Mouse (Mus musculus): ENCODE results near the gene Ndufaf3. TPM values are rescaled to one million over a fixed set of nuclear protein-coding genes. Genes with fewer than 3 reads are reported as not detected.
"Not testable (repeated sequence)": the region's sequence is repeated elsewhere in the genome, so short reads cannot be mapped to it uniquely, and the experiment has no call there.

Ndufaf3 gene
- 10 to 100 TPM; 63.7 to 73.3 (median 70.0) TPM for total RNA-seq (2022)

DNA sequence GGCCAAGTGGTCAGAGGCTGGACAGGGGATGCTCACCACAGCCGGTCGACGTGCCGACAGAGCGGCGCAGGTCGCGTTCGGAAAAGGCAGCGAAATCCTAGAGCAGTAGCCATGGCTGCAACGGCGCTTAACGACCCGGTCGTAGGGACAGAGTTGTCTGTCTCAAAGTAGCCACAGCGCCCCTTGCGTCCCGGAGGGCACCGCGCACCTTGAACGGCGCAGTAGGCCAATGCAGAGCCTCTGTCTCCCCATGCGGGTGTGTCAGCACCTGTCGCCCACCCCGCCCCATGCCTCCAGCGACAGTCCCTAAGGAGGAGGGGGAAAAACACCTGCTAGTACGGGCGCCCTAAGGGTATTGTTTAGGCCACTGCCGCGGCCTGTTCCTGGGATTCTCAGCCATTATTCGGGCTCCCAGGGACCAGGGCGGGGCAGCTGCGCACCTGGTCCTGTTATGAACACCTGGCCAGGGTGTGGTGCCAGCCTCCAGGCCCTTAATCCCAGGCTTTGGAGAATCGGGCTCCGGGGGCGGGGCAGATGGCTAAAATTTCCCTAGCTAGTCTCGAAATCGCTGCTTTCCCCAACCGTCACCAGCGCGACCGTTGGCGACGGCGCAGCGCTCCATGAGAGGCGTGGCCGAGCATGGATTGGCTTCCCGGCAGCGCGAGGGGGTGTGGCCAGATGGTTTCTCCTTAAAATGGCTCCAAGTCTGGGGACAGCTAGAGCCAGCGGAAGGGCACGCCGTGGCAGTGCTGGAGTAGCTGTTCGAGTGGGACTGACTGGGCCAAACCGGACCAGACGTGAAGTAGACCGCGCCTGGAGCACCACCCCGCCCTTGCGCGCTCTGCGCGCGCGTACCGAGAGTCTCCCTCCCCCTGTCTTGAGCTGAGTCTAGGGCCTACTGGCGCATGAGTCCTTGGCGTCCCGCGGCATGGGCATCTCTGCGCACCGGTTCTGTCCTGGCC, at the start of gene Ndufaf3:
Ndufaf3 (minus strand) TSS at position 620 of the 962 bp plus-strand sequence.
- peak; percentile 93 to 96 for DNase-seq (ENCODE audit: low spot score in 2 of 2)

DNA sequence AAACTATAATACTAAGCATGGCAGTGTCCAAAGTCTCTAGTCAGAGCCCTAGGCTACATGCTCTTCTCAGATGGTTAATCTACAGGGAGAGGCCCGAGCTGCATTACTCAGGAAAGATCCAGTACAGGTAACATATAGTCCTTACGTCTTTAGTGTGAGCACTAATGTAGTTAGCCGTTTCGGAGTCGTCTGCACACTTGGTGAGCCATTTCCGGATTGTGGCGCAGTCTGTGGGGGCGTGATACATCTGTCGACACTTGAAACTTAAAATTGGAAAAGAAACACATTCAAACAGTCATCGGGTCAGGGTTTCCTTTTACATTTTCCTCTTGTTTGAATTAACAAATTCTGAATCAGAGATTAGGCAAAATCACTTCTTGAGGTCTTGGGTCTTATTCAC, 44.3 kb upstream of the Ndufaf3 start:
- DNase-seq (ENCODE audit: low spot score in 2 of 2) = no peak

DNA sequence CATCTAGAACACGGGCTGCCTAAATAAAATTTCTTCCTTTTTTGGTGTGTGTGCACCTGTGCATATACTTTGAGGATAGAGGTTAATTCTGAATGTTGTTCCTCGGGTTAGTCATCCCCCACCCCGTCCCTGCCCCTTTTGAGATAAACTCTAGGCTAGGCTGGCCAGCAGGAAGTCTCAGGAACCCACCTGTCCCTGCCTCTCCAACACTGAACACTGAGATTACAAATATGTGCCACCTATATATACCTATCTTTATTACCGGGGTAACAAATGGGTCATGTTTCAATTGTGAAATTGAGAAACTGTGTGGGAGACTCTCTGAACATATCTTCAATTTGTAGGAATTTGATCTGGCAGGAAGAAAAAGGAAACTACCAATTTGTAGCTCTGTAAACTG, 41.7 kb upstream of the Ndufaf3 start:
- no peak for DNase-seq (ENCODE audit: low spot score in 2 of 2)

DNA sequence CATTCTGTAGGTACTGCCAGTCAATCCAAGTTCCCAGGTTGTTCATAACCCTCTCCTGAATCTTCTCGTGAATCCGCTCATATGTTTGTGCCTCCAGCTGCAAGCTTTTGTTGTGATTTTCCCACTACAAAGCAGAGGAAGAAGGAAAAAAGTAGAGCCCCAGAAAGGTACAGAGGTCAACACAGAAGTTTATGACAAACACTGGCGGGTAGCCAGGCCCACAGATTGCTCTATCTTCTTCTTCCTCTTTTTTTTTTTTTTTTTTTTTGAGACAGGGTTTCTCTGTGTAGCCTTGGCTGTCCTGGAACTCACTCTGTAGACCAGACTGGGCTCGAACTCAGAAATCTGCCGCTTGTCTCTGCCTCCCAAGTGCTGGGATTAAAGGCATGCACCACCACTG, 40.7 kb upstream of the Ndufaf3 start:
- not testable (repeated sequence) for DNase-seq (ENCODE audit: low spot score in 2 of 2)

DNA sequence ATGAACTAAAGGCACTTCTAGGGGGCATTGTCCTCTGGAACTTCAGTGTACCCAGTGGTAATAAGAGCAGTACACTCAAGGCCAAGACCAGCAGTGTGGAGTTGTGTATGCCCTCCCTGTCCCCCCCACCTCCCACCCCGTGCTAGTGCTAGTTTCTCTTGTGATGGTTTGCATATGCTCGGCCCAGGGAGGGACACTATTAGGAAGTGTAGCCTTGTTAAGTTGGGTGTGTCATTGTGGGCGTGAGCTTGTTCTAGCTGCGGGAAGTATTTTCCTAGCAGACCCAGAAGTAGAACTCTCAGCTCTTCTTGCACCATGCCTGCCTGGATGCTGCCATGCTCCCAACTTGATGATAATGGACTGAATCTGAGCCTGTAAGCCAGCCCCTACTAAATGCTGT, 34.8 kb upstream of the Ndufaf3 start:
- no peak for DNase-seq (ENCODE audit: low spot score in 2 of 2)

DNA sequence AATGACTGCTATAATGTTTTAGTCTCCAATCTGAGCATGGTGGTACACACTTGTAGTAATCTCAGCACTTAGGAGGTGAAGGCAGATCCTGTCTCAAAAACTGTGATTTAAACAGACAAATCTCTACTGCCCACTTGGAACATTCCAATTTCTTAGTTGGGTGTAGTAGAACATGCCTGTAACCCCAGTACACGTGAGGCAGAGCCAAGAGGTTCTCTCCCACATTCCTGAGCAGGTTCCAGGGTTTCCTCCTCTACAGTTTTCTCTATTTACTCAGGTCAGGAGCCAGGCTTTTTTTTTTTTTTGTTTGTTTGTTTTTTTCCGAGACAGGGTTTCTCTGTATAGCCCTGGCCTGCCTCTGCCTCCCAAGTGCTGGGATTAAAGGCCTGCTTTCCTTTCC, 32.8 kb upstream of the Ndufaf3 start:
- DNase-seq (ENCODE audit: low spot score in 2 of 2) = no peak

DNA sequence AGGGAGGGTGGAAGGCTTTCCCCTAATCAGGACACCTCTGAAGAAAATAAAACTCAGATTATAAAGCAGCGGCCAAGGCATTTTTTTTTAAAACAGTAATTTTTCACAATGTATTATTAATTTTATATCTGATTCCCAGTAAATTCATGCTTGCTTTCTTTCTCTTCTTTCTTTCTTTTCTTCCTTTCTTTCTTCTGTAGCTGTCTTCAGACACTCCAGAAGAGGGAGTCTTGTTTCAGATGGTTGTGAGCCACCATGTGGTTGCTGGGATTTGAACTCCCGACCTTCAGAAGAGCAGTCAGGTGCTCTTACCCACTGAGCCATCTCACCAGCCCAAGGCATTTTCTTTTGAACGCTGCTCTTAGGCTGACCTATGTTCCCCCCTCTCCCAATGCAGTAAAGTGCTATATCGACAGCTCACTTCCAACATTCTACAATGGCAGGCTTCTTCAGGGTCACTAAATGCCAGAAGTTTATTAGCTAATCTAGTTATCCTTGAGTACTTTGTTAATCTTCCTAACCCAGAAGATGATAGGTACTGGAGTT, 31.9 kb upstream of the Ndufaf3 start:
- no peak for DNase-seq (ENCODE audit: low spot score in 2 of 2)

DNA sequence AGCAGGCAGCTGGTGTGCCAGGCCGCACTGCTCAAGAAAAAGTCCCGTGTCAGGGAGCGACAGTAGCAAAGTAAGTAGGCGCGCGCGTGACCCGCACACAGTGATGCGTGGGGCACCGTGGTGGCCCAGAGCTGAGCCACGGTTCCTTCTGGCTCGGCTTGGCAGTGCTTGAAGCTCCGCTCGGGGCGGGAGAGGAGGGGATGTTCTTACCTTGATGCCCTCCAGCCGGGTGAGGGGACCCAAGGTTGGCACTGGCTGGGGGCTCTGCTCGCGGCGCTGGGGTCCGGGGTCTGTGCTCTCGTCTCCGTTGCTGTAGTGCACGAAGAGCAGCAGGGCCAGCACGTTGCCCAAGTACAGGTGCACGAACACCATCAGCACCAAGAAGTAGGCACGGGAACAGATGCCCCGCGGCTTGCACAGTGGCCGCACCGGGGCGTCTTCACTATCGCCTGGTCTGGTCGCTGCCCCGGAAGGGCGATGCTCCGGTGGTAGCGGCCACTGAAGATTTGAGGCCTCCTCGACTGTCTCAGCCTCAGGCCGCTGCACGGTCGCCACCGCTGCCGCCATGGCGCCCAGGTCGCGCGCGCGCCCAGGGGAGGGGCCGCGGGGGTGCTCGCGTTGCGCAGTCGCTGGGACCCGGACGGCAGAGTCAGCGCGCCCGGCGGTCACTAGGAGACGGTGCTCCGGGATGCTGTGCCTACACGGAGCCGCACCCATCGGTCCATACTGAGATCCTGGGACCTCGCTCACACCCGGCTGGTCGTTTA, 29.9 kb upstream of the Ndufaf3 start, which contains the start of gene P4htm:
P4htm (minus strand) TSS at position 670 of the 767 bp plus-strand sequence.
- DNase-seq (ENCODE audit: low spot score in 2 of 2) = peak; percentile 67 to 78

DNA sequence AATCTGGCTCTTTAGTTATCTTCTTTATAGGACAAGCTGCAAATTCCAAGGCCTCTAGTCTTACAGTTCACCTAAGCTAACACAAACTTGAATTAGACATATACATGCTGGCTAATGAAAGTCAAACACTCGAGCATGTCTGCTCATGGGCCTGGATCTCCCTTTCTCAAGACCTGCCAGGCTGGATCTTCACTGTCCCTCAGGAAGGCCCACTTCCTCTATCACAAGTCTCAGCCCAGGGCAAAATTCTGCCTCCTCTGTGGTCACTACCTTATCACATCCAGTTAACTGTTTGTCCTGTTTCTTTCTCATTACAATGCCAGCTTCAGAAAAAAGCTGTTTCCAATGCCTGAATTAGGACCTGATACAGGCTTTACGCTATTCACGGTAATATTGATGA, 27.1 kb upstream of the Ndufaf3 start:
- no peak for DNase-seq (ENCODE audit: low spot score in 2 of 2)

DNA sequence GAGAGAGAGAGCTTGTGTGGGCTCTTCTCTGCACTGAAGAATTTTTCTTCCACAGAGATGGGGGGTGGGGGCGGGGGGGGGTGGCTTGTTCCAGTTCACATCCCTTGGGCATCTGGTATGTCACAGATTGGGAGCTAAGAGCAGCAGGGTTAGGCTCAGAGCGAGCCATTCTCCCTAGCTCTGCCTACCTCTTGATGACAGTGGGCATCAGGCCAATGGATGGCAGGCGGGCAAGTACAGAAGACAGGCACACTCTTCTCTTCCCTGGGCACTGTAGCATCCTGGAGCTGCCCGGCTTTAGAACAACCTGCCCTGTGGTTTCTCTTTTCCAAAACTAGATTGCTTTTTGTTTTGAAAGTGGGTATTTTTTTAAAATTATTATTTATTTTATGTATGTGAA, 24.2 kb upstream of the Ndufaf3 start:
- DNase-seq (ENCODE audit: low spot score in 2 of 2) = no peak

DNA sequence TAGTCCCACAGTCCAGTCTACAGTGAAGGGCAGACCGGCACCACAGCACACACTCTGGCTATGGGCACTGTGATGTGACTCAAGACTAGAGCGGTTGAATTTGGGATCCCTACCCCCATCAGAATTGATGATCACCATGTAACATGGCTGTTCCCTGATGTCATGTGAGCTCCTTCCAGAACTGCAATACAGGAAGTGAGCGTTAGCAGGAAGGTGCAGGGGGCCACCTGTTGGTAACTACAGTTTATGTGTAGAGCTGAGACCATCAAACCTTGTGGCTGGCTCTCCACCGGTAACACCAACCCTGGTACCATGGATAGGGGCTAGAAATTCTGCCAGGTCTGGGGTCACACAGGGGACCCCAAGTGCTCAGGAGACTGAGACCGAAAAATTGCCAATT, 22.0 kb upstream of the Ndufaf3 start:
- peak in 1 of 2 experiments; percentile 49 for DNase-seq (ENCODE audit: low spot score in 2 of 2)

DNA sequence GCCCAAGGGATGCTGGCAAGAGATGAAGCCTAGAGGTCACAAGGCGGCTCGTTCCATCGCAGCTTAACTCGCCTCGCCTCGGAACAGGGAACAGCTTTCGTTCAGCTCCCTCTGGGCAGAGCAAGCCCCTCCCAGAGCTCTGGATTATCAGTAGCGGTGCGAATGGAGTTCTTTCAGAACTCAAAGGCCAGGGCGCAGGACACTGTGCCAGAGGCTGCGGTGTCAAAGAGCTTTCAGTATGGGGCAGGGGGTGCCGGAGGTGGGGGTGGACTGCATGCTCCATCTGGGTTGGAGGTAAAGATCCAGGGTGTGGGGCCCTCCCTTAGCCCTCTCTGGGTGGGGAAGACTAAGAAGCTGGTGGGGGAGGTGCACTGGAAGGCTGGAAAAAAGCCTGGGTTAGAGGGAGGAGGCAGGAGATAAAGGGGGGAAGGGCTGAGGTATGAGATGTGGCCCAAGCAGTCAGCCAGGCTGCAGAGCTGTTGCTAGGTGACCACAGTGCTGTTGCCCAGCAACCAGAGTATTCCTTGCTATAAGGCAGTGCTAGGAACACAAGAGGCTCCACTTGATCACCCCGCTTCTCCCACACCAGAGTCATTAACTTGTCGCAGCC, 20.4 kb upstream of the Ndufaf3 start:
- peak; percentile 88 to 91 for DNase-seq (ENCODE audit: low spot score in 2 of 2)

DNA sequence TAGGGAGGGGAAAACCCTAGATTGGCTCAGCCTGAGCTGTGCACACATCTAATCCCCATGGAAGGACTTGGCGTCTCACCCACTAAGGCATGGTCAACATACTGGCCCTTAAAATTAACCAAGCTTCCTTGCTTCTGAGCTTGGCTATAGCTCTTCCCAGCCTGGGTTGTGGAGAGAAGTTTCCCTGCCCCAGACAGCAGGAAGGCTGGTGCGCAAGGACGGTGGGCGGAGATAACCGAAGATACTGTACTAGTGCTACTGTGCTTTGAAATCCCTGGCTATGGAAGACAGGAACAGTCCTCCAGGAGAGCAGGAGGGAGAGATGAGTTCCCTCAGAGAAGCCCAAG, 12.1 kb upstream of the Ndufaf3 start:
- DNase-seq (ENCODE audit: low spot score in 2 of 2) = peak in 1 of 2 experiments; percentile 25

DNA sequence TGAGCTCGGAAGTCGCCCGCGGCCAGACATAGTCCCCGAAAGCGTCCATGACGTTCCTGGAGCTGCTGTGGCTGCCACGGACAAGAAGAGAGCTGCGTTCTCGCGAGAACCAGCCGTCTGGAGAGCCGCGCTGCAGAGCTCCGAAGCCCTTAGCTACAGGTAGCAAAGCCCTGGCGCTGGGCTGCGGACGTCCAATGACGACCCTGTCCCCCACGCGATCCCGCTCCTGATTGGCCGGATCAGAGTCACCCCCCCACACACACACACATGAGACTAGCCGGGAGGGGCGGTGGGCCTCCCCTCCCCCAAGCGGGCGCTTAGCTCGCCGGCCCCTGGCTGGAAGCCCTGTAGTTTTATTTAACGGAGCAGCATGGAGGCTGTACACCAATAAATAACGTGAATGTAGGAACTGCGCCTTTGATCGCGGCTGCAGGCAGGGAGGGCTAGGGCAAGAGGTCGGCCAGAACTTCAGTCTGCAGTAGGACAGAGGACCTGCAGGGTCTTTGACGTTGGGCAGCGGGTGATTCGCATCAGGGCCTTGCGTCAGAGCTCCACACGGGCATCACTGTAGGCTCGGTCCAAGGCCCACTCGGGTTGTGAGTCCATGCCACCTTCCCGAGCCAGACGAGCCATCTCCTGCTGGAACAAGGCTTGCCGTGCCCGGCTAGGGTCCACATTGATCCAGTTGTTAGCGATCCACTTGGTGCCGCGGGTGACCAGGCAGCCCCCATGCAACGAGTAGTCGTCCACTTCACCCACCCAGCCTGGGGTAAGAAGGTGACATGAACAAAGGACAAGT, 11.5 kb upstream of the Ndufaf3 start, which contains the start of gene Wdr6:
Wdr6 (minus strand) TSS at position 195 of the 799 bp plus-strand sequence.
- peak; percentile 89 to 92 for DNase-seq (ENCODE audit: low spot score in 2 of 2)

DNA sequence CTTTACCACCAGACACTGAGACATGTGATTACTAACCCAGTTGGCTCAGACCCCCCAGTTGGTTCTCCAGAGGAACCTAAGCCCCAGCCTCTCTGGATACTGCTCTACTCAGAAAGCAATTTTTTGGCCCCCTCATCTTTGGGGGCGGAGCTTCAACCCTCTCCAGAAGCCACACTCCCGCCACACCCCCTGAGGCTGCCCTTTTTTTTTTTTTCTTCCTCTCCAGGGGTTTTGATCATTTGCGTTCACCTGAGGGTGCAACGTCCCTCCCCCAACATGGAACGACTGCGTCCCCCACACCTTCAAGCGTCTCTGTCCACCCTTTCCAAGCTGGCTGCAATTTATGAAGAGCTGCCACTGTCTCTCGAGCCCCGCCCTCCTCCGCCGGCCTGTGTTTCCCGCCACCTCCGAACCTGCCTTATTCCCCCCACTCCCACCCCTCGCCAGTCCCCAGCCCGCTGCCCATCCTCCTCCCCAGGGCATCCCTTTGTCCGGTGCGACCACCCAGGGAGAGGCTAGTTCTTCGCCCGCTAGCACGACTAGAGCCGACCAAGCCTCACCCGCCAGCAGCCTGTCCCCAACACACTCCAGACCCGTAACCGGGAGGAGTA, 10.8 kb upstream of the Ndufaf3 start:
- peak in 1 of 2 experiments; percentile 30 for DNase-seq (ENCODE audit: low spot score in 2 of 2)

DNA sequence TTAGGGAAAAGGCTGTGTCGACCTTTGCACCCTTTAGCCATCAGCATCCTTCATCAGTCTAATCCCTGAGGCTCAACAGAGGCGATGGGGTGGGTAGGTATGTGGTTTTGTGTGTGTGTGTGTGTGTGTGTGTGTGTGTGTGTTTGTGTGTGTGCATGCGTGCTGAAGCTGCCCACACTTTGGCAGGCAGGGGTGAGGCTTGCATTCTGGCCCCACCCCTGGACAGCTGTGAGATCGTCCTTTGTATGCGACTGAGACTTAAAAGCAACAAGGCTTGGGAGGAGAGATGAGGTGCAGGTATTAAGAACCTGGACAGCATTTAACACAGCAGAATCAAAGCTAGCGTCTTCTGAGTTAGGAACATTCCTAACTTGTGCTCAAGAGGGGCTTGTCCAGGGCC, 9.8 kb upstream of the Ndufaf3 start:
- no peak for DNase-seq (ENCODE audit: low spot score in 2 of 2)

DNA sequence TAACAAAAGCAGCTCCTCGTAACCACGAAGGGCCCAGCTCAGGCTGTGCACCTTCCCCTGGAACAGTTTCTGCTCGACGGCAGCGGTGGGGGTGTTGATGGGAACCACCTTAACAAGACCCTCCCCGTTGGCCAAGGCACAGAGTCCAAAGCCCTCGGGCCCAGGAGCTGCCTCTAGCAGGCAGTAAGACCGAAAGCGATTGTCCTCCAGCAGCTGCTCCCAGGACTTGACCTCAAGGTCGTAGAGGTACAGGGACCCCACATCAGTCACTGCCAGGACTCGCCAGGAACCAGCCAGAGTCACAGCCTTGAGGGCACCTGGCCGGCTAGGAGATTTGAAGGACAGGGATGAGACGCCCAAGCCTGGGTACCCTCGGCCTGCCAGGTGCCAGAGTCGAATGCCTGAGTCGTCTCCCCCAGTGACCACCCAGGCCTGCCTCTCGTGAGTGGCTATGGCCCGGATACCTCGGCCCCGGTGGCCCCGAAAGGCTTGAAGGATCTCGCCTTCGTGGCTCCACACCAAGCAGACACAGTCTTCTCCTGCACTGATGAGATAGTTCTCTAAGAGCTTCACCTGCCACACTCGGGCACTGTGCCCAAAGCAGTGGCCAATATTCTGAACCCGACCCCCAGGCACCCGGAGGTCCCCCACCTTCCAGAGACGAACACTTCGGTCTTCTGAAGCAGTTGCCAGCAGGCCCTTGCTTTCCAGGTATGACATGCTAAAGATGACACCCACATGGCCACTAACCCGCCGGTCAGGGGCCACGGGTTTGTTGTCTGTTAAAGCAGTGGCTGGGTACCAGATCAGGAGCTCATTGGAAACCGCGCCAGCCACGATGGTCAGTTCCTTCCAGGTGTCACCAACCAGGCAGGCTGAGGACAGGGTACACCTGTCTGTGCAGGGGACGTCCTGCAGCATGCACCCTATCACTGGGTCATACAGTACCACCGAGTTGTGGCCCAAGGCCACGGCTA, 8.4 kb upstream of the Ndufaf3 start:
- peak in 1 of 2 experiments; percentile 9 for DNase-seq (ENCODE audit: low spot score in 2 of 2)

DNA sequence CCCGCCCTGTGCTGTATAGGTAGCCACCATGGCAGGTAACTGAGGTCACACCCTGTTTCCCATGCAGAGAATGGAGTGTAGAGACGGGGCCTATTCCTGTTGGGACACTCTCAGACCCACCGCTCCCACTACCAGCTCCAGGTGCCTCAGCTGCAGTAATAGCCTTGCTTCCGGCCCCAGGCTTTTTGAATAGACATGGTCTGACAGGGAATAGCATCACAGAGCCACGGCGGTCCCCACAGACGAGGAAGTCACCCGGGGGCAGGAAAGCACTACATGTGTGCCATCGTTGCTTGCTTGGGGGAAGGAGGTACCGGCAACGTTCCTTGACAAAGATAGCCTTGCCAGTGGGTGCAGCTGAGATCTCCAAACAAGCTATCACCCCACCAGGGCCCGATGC, 7.7 kb upstream of the Ndufaf3 start:
- DNase-seq (ENCODE audit: low spot score in 2 of 2) = no peak

Measured in layer of hippocampus, adult 8-10 months (tissue).